Mouse (Mus musculus) lung, embryonic 15.5 days (tissue): ENCODE measurements around the gene P2rx7. TPM values are rescaled to one million over a fixed set of nuclear protein-coding genes. Genes with fewer than 3 reads are reported as not detected.

Experiments used
- ATAC-seq: fragments of 200-750 bp; cut with Nextera tagmentation; 2 replicates; pipeline ENCODE4 v1.8.0; 2017; ENCODE audit warnings: moderate number of reproducible peaks, borderline replicate concordance; ENCODE audit not compliant: low FRiP score, low TSS enrichment; ENCODE audit errors: extremely low read depth
- H3K27ac ChIP-seq: fragments of 300-500 bp; sonication (generic); 2 replicates; pipeline ENCODE4 v1.5.1; 2015; ENCODE audit warnings: moderate library complexity, mild to moderate bottlenecking, inconsistent platforms
- H3K27me3 ChIP-seq: fragments of 300-500 bp; sonication (generic); 2 replicates; pipeline ENCODE4 v1.6.1; 2015; ENCODE audit warnings: inconsistent platforms
- H3K36me3 ChIP-seq: fragments of 300-500 bp; sonication (generic); 2 replicates; pipeline ENCODE4 v1.6.1; 2015; ENCODE audit warnings: inconsistent platforms
- H3K4me1 ChIP-seq: fragments of 300-500 bp; sonication (generic); 2 replicates; pipeline ENCODE4 v1.6.1; 2015; ENCODE audit warnings: inconsistent platforms
- H3K4me2 ChIP-seq: fragments of 300-500 bp; sonication (generic); 2 replicates; pipeline ENCODE4 v1.6.1; 2015; ENCODE audit warnings: inconsistent platforms, mild to moderate bottlenecking, moderate library complexity
- H3K4me3 ChIP-seq: fragments of 300-500 bp; sonication (generic); 2 replicates; pipeline ENCODE4 v1.5.1; 2015; ENCODE audit warnings: mild to moderate bottlenecking, inconsistent platforms
- H3K9ac ChIP-seq: fragments of 300-500 bp; sonication (generic); 2 replicates; pipeline ENCODE4 v1.6.1; 2015; ENCODE audit warnings: inconsistent platforms
- H3K9me3 ChIP-seq: fragments of 300-500 bp; sonication (generic); 2 replicates; pipeline ENCODE4 v1.6.1; 2016; ENCODE audit warnings: inconsistent platforms
- WGBS: fragments of 180-500 bp; shearing (Covaris S2); methylation state at CpG from one replicate; pipeline ENCODE4 v1.1.7; 2015; 5-methylcytosine and 5-hydroxymethylcytosine counted together
- microRNA-seq: library from miRNA; unstranded; fragments of <30 nt; microRNA quantifications from one replicate; pipeline ENCODE4, GENCODE M21; 2016
- polyA plus RNA-seq: library from polyadenylated mRNA; unstranded; fragments of >200 nt; fragmentation: Nextera tagmentation; extraction: Ambion mirVana; gene quantifications from 2 replicates; pipeline ENCODE4 v1.2.1, GENCODE M21; 2015

The P2rx7 gene
- polyA plus RNA-seq, 1 experiment from 2014 or later, result 3.1 TPM

DNA sequence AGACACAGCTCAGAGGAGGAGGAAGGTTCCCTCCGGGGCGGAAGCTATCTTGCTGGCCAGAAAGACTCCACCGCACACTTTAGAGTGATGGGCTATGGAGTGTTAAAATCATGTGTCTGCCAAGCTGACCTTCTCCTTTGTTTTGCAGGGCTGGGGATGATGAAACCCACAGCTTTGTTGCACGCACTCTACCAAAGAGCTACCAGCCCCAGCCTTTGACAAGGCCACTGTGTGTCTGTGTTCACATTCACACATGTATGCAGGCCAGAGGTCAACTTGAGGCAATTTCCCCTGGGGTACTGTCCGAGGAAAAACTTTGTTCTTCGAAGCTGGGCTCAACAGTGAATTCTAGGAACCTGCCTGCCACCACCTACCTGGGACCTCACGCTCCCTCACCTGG, 92.1 kb downstream of the P2rx7 start:
- no peak for ATAC-seq
- peaks cover 16% of the 10 kb centered on the region for H3K4me1 ChIP-seq
- H3K36me3 ChIP-seq, result peaks cover 7% of the 10 kb centered on the region; the same call in 1 of the 2 replicates
- 83% methylated on average over 7 of the region's 7 CpGs for WGBS
- no peak overlapping the region for H3K4me3 ChIP-seq
- no peak overlapping the region for H3K27ac ChIP-seq
- no peaks in the 10 kb centered on the region for H3K27me3 ChIP-seq
- H3K9ac ChIP-seq, result no peak overlapping the region
- H3K4me2 ChIP-seq, result no peak overlapping the region
- H3K9me3 ChIP-seq, result no peaks in the 10 kb centered on the region

DNA sequence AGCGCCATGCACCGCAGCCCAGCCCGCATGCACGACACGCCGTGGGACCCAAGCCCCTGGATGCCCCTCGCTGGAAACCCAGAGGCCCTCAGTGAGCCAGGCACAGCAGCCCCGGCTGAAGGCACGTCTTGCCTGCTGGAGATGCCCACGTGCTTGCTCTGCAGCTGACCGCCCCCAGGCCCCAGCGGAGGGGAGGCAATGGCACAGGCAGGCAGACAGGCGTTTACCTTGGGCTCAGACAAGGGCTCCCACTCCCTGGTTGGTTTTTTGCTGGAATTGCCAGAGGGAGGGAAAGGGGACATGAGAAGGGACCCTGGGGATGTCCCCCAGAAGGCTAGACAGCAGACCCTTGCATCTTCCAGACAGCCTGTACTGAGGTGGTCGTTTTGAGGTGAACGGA, 93.0 kb downstream of the P2rx7 start:
- Histone ChIP-seq H3K27me3 (no peaks in the 10 kb centered on the region), H3K9me3 (no peaks in the 10 kb centered on the region)
- 90% methylated on average over 15 of the region's 15 CpGs for WGBS

More for the DNA sequence above, 93.0 kb downstream of the P2rx7 start:
- H3K4me1 ChIP-seq, result peaks cover 11% of the 10 kb centered on the region
- H3K36me3 ChIP-seq, result peaks cover 13% of the 10 kb centered on the region
- no peak overlapping the region for H3K9ac ChIP-seq
- H3K4me3 ChIP-seq, result no peak overlapping the region
- H3K27ac ChIP-seq, result no peak overlapping the region
- ATAC-seq, result no peak
- no peak overlapping the region for H3K4me2 ChIP-seq

Small RNAs within 50 kb of the gene (microRNA-seq; reads per million reads assigned to microRNA genes)
- not detected for gene Mir8115

Other genes starting within 250 kb of the P2rx7 start
- 43.9 and 46.2 TPM in 2 replicates for gene Anapc7, start 222.2 kb upstream of the P2rx7 start, polyA plus RNA-seq
- 31.3 and 37.3 TPM in 2 replicates for gene Atp2a2, start 141.7 kb upstream of the P2rx7 start, polyA plus RNA-seq
- 36.3 and 37.3 TPM in 2 replicates for gene Ift81, start 29.4 kb upstream of the P2rx7 start, polyA plus RNA-seq
- 16.6 and 17.5 TPM in 2 replicates for gene P2rx4, start 63.6 kb downstream of the P2rx7 start, polyA plus RNA-seq
- gene Camkk2, start 135.5 kb downstream of the P2rx7 start, polyA plus RNA-seq, result 35.0 and 36.4 TPM in 2 replicates
- 431 and 432 TPM in 2 replicates for gene Anapc5, start 177.4 kb downstream of the P2rx7 start, polyA plus RNA-seq
- gene Rnf34, start 206.1 kb downstream of the P2rx7 start, polyA plus RNA-seq, result 30.9 and 31.9 TPM in 2 replicates